Mouse (Mus musculus) C2C12 (cell line): Measurements from ENCODE around the gene Phc1. TPM values are rescaled to one million over a fixed set of nuclear protein-coding genes. Genes with fewer than 3 reads are reported as not detected.

ENCODE experiments used
- H3K27me3 ChIP-seq: one replicate; pipeline ENCODE4 v1.6.1; 2011; ENCODE audit not compliant: control insufficient read depth, insufficient read depth, insufficient read length
- H3K36me3 ChIP-seq: one replicate; pipeline ENCODE4 v1.6.1; 2011; ENCODE audit not compliant: control insufficient read depth, insufficient read depth
- H3K4me3 ChIP-seq: one replicate; pipeline ENCODE4 v1.5.1; 2011; ENCODE audit warnings: mild to moderate bottlenecking, control low read depth; ENCODE audit not compliant: poor library complexity, insufficient read depth, severe bottlenecking
- H3K79me2 ChIP-seq: one replicate; pipeline ENCODE4 v1.6.1; 2011; ENCODE audit not compliant: control insufficient read depth, insufficient read depth
- H3K79me3 ChIP-seq: one replicate; pipeline ENCODE4 v1.6.1; 2011; ENCODE audit warnings: low read depth, control low read depth
- H3ac ChIP-seq: one replicate; pipeline ENCODE3; 2011; ENCODE audit warnings: low read depth; ENCODE audit not compliant: control insufficient read depth, insufficient read length
- CEBPB ChIP-seq: IDR thresholded peaks from one replicate; pipeline ENCODE4 v1.6.1; 2011; ENCODE audit warnings: low read depth, mild to moderate bottlenecking, control low read depth, moderate library complexity
- CTCF ChIP-seq: IDR thresholded peaks from one replicate; pipeline ENCODE4 v1.5.1; 2011; ENCODE audit not compliant: control insufficient read depth, insufficient read depth, insufficient read length
- FOSL1 ChIP-seq: IDR thresholded peaks from one replicate; pipeline ENCODE4 v1.8.0; 2011; ENCODE audit warnings: mild to moderate bottlenecking, low read length; ENCODE audit not compliant: poor library complexity, insufficient read depth, severe bottlenecking
- MAX ChIP-seq: IDR thresholded peaks from one replicate; pipeline ENCODE4 v1.6.1; 2011; ENCODE audit warnings: mild to moderate bottlenecking, control low read depth
- MYOD1 ChIP-seq: IDR thresholded peaks from one replicate; pipeline ENCODE4 v1.6.1; 2011; ENCODE audit warnings: low read depth; ENCODE audit not compliant: control insufficient read depth, insufficient read length
- MYOG ChIP-seq: IDR thresholded peaks from one replicate; pipeline ENCODE4 v1.6.1; 2011; ENCODE audit not compliant: control insufficient read depth, insufficient read length; ENCODE audit errors: extremely low read depth
- USF1 ChIP-seq: IDR thresholded peaks from one replicate; pipeline ENCODE4 v1.6.1; 2011; ENCODE audit warnings: low read depth, mild to moderate bottlenecking, control low read depth, moderate library complexity
- polyA plus RNA-seq: library from polyadenylated mRNA; unstranded; fragments of >200 nt; fragmentation: generic; extraction: Trizol; gene quantifications from one replicate; pipeline ENCODE4 v1.2.1, GENCODE M21; 2012; ENCODE audit warnings: missing spikeins

Phc1 gene
- polyA plus RNA-seq, 1 experiment: 17.6 TPM

DNA sequence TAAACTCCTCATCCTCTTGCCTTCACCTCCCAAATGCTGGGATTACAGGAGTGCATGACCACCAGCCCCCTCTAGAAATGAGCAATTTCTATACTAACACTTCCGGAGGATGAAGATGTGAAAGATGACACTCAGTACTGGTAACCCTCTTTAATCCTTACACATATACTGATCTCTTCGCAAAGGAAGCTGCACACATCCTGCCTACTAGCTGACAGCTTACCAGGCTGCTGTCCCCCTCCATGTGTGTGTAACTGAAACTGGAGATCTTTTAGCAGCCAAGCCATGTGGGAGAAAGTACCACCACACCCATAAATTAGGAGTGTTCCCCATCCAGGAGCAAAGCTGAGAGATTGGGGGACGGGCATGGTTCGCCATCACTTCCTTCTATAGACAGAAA, 71.2 kb downstream of the Phc1 start:
- Histone ChIP-seq H3ac (no peak overlapping the region), H3K79me3 (no peaks in the 10 kb centered on the region), H3K36me3 (no peaks in the 10 kb centered on the region), H3K27me3 (no peaks in the 10 kb centered on the region), H3K79me2 (no peaks in the 10 kb centered on the region), H3K4me3 (no peak overlapping the region)
- TF ChIP-seq FOSL1 (no peak), USF1 (no peak), MYOD1 (no peak), MYOG (no peak), CEBPB (no peak)

DNA sequence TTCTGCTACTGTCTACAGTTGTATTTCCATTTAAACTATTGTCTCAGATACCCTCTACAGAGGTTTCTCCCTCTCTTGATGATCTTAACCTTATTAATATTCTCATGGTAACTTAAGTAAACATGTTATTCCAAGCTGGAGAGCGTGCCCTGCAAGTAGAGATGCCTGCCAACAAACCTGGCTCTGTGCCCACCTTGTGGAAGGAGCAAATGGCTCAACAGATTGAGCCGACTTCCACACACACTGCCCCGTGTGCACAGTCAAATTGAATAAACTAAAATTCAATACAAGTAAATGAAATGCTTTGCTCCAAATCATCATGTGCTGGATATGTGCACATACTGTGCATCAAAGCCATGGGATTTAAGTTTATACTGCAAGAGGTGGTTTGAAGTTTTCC, 71.8 kb downstream of the Phc1 start:
- H3K79me2 ChIP-seq: no peaks in the 10 kb centered on the region
- no peak for TF ChIP-seq FOSL1
- TF ChIP-seq MAX: no peak
- no peak for TF ChIP-seq MYOD1
- TF ChIP-seq MYOG: no peak
- no peak for TF ChIP-seq CEBPB
- no peak for TF ChIP-seq CTCF
- no peak for TF ChIP-seq USF1

More for the DNA sequence above, 71.8 kb downstream of the Phc1 start:
- no peak overlapping the region for H3ac ChIP-seq
- H3K36me3 ChIP-seq: no peaks in the 10 kb centered on the region
- H3K27me3 ChIP-seq: no peaks in the 10 kb centered on the region
- no peak overlapping the region for H3K4me3 ChIP-seq
- no peaks in the 10 kb centered on the region for H3K79me3 ChIP-seq

Other genes with a start within 250 kb of the Phc1 start
- not detected for gene Klrg1, start 57.7 kb downstream of the Phc1 start, polyA plus RNA-seq
- 64.2 TPM for gene M6pr, start 31.8 kb downstream of the Phc1 start, polyA plus RNA-seq
- gene Rimklb, start 158.2 kb upstream of the Phc1 start, polyA plus RNA-seq: not detected
- gene Mfap5, start 165.3 kb upstream of the Phc1 start, polyA plus RNA-seq: 0.26 TPM
- gene Aicda, start 213.2 kb upstream of the Phc1 start, polyA plus RNA-seq: not detected